Mouse (Mus musculus): ENCODE results near the gene Nars2. TPM values are rescaled to one million over a fixed set of nuclear protein-coding genes. Genes with fewer than 3 reads are reported as not detected.

Nars2 gene
- total RNA-seq, 2 experiments from 2014 or later, result 4.9 to 11.5 TPM

DNA sequence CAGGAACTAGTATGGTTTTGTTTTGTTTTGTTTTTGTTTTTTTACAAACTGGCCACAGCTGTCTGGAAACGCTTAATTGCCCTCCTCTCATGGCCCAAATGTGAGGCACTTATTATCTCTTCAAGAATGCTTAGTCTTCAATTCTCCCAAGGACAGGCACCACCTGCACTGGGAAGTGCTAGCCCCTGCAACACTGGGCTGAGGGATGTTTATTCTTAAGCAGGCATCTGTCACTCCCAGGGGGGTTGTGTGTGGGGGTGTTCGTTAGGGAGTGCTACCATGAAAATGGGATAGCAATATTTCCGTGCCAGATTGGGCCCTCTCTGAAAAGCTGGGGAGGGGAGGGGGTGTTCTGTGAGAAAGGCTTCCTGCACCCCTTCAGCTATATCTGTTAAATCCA lies 15.9 kb downstream of the Nars2 start:
- ATAC-seq (replicated peaks; ENCODE audit: low FRiP score, poor library complexity, severe bottlenecking), result no peak

GRCm38 (mm10) chr7:96970359-96970758 lies 19.1 kb downstream of the Nars2 start:
- peak; percentile 75 for ATAC-seq (replicated peaks; ENCODE audit: low FRiP score, poor library complexity, severe bottlenecking)

DNA sequence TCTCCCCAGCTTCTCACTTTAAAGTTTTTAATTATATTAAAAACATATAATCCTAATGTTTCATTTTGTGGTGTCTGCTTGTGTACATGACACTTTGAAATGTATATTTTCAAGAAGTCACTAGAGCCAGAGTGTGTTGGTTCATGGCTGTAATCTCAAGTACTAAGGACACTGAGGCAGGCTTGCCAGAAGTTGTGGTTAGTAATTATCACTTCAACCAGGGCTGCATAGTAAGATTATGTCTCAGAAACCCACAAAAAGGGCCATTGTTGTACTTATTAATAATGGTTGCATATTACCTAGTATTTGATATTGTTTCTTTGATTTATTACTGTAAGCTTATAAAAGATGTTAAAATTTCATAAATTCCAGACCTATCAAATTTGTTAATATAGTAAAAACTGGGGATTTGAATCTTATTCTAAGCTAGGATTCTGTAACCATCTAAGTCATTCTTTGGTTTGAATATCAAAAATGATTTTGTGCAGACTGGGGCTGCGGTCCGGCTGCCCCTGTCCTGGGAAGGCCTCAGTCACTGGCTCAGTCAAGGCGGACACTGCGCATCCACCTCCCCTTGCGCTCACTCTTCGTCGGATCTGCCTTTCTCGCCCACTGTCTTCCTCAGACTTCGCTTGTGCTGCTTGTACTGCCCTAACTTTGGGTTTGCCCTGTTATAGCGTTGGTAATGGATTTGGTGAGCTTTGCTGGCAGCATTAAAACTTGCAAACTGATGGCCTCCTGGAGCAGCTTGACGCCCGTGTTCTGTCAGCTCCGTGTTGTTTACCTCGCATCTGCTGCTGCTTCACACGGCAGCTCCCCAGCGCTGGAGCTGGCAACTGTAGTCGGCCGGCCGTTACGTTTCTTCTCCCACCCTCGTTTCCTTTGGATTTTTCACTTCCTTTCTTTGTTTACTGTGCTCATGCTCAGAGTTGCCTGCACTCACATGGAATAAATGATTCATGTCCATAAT lies 20.0 kb downstream of the Nars2 start:
- peak; percentile 58 for ATAC-seq (replicated peaks; ENCODE audit: low FRiP score, poor library complexity, severe bottlenecking)

GRCm38 (mm10) chr7:96972138-96972904 lies 21.0 kb downstream of the Nars2 start:
- no peak for ATAC-seq (replicated peaks; ENCODE audit: low FRiP score, poor library complexity, severe bottlenecking)

DNA sequence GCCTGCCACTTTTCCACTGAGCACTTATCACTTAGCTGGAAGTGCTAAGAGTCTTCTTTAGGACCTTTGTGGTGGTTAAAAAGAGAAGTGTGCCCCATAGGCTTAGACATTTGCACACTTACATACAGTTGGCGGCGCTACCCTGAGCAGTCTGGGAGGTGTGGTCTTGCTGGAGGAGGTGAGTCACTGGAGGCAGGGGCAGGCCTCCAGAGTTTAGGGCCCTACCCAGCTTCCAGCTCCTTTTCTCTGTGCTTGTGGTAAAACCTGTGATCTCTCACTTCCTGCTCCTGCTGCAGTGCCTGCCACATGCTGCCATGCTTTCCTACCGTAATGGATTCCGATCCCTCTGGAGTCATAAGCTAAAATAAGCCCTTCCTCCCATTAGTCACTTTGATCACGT lies 24.6 kb downstream of the Nars2 start:
- ATAC-seq (replicated peaks; ENCODE audit: low FRiP score, poor library complexity, severe bottlenecking), result no peak

- ATAC-seq (replicated peaks; ENCODE audit: low FRiP score, poor library complexity, severe bottlenecking), result no peak
Measured at GRCm38 (mm10) chr7:96977209-96977608, 25.9 kb downstream of the Nars2 start.

- no peak for ATAC-seq (replicated peaks; ENCODE audit: low FRiP score, poor library complexity, severe bottlenecking)
Measured at GRCm38 (mm10) chr7:96981366-96981765, 30.1 kb downstream of the Nars2 start.

DNA sequence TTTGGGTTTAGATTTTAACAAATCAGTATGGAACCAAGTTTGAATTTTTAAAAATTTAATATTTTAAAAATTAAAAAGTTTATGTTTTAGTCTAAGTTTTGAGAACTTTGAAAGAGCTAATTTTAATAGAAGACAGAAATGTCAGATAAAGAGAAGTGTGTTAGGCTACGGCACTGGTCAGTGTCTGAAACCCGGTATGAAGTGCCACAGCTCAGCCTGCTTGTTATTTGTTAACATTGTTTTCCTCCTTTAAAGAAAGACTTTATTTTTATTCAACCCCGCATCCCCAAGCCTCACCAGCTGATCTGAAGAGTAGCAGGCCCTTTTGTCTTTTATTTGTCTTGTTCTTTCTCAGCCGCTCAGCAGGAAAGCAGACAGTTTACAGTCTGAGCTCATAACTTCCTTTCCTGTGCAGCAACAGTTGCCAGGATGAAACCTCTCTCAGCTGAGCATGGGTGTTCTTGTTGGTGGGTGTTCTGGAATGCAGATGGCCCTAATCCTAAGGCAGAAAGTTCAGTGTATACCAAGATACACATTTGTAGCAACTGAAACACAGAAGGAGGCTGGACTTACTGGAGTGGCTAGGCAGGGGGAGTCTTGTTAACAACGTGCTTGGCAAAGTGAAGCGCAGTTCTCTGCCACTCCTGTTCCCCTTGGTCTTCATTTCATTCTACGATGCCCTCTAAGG lies 32.5 kb downstream of the Nars2 start:
- no peak for ATAC-seq (replicated peaks; ENCODE audit: low FRiP score, poor library complexity, severe bottlenecking)

DNA sequence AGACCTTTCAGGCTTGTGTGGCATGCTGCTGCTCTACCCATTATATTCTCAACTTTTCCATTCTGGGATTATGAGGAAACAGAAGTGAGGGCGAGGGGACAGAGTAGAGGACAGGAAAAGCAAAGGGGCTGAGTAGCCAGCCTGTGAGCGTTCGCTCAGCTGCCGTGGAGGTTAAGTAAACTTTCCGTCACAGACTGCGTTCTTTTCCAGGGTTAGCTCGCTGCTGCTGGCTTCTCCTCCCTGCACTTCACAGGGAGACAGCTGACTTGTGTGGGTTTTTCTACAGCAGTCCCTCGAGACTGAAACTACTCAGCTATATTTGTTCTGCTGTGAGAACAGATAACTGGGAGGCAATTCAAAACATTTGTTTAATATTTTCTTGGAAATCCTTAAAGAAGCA lies 34.5 kb downstream of the Nars2 start:
- no peak for ATAC-seq (replicated peaks; ENCODE audit: low FRiP score, poor library complexity, severe bottlenecking)

DNA sequence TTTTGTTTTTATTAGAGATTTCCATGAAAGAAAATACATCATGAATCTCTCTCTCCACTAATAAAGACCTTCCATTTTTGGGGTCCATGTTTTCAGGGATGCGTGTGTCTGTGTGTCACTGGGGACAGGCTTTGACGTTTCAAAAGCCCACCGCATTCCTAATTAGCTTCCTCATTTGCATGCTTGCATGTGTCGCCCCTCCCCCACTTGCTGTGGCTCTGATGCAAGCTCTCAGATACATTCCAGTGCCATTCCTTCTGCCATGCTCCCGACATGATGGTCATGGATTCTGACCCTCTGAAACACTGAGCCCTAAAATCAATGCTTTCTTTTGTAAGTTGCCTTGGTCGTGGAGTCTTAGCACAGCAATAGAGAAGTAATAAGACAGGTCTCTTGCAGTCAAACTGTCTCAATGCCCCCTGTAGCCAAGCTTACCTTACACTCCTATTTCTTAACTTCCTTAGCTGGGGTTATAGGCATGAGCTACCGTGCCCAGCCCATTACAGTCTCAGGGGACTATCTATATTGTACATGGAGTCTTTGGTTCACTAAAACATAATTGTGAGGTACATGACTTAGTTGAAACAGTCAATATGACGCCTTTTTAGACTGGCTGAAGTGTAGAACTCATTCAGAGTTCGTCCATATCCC lies 35.6 kb downstream of the Nars2 start:
- ATAC-seq (replicated peaks; ENCODE audit: low FRiP score, poor library complexity, severe bottlenecking), result no peak

- no peak for ATAC-seq (replicated peaks; ENCODE audit: low FRiP score, poor library complexity, severe bottlenecking)
Measured at GRCm38 (mm10) chr7:96987676-96988075, 36.4 kb downstream of the Nars2 start.

- no peak for ATAC-seq (replicated peaks; ENCODE audit: low FRiP score, poor library complexity, severe bottlenecking)
Measured at GRCm38 (mm10) chr7:97012956-97013355, 61.7 kb downstream of the Nars2 start.

- ATAC-seq (replicated peaks; ENCODE audit: low FRiP score, poor library complexity, severe bottlenecking), result no peak
Measured at GRCm38 (mm10) chr7:97018005-97018404, 66.7 kb downstream of the Nars2 start.

- ATAC-seq (replicated peaks; ENCODE audit: low FRiP score, poor library complexity, severe bottlenecking), result no peak
Measured at GRCm38 (mm10) chr7:97018418-97018817, 67.1 kb downstream of the Nars2 start.

DNA sequence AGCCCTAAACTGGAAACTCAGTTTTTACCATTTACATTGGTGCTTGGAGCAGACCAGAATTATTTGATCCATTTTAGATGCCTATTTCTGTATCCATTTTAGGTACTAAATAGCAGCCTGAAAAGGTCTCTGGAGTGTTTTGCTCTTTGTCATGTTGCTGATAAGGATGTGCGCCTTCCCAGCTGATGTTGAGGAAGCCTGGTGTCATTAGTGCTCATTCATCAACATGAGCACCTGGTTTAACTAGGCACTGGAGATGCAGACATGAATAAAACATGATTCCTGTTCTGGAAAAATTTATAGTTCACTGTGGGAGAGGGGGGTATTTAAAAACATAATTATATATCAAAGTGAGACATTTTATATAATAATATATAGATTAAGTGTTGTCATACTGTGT lies 68.0 kb downstream of the Nars2 start:
- no peak for ATAC-seq (replicated peaks; ENCODE audit: low FRiP score, poor library complexity, severe bottlenecking)

- ATAC-seq (replicated peaks; ENCODE audit: low FRiP score, poor library complexity, severe bottlenecking), result no peak
Measured at GRCm38 (mm10) chr7:97026772-97027358, 75.6 kb downstream of the Nars2 start.

GRCm38 (mm10) chr7:97029151-97029550 lies 77.8 kb downstream of the Nars2 start:
- no peak for ATAC-seq (replicated peaks; ENCODE audit: low FRiP score, poor library complexity, severe bottlenecking)

DNA sequence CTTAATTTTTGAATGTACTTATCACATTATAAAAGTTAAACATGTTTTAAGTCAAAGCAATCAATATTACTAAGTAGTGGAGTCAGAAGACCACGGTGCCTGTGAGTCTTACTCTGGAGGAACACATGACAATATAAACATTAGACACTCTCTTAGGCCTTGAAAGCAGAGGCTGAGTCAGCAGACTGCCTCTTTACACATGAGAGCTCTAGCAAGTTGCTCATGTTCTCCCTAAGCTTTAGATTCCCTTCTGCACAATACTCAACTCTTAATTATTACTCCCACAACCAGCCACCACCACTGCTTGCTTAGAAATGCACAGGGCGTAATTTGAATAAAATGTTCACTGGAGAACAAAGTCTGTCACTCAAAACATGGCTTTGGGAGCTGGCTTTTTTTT lies 81.1 kb downstream of the Nars2 start:
- ATAC-seq (replicated peaks; ENCODE audit: low FRiP score, poor library complexity, severe bottlenecking), result no peak

- no peak for ATAC-seq (replicated peaks; ENCODE audit: low FRiP score, poor library complexity, severe bottlenecking)
Measured at GRCm38 (mm10) chr7:97039641-97040040, 88.3 kb downstream of the Nars2 start.
